Mouse (Mus musculus) WW6 (cell line): ENCODE results near the gene Mettl26.

Source experiments
- DNase-seq: peaks from one replicate; pipeline ENCODE4 v3.0.0-alpha.2; 2013; ENCODE audit warnings: low read depth, low spot score

The Mettl26 gene

GRCm38 (mm10) chr17:25925348-25925747 is 50.5 kb downstream of the Mettl26 start:
- DNase-seq = no peak
